Mouse (Mus musculus) forebrain, embryonic 14.5 days (tissue): ENCODE results near the gene Gm48552. TPM values are rescaled to one million over a fixed set of nuclear protein-coding genes. Genes with fewer than 3 reads are reported as not detected.

Experiments
- ATAC-seq: fragments of 200-750 bp; cut with Nextera tagmentation; 2 replicates; pipeline ENCODE4 v1.8.0; 2017; ENCODE audit warnings: mild to moderate bottlenecking, moderate library complexity
- DNase-seq: peaks from one replicate; pipeline ENCODE4 v3.0.0-alpha.2; 2015; ENCODE audit warnings: low spot score
- H3K27ac ChIP-seq: fragments of 300-500 bp; sonication (generic); 2 replicates; pipeline ENCODE4 v1.5.1; 2014; ENCODE audit warnings: low read depth, mild to moderate bottlenecking, control low read depth, low read length, moderate library complexity
- H3K27me3 ChIP-seq: fragments of 300-500 bp; sonication (generic); replicated peaks from 2 replicates; pipeline ENCODE4 v1.6.1; 2014; ENCODE audit warnings: low read length, control low read depth, mixed read lengths; ENCODE audit not compliant: control insufficient read depth, insufficient read depth
- H3K36me3 ChIP-seq: fragments of 300-500 bp; sonication (generic); 2 replicates; pipeline ENCODE4 v1.6.1; 2014; ENCODE audit warnings: low read length, control low read depth; ENCODE audit not compliant: control insufficient read depth, insufficient read depth
- H3K4me1 ChIP-seq: fragments of 300-500 bp; sonication (generic); 2 replicates; pipeline ENCODE4 v1.6.1; 2014; ENCODE audit warnings: antibody characterized with exemption, low read length, control low read depth; ENCODE audit not compliant: control insufficient read depth, insufficient read depth
- H3K4me2 ChIP-seq: fragments of 300-500 bp; sonication (generic); 2 replicates; pipeline ENCODE4 v1.6.1; 2014; ENCODE audit warnings: mild to moderate bottlenecking, control low read depth, low read length
- H3K4me3 ChIP-seq: fragments of 300-500 bp; sonication (generic); 2 replicates; pipeline ENCODE4 v1.5.1; 2014; ENCODE audit warnings: low read depth, low read length, control low read depth
- H3K9ac ChIP-seq: fragments of 300-500 bp; sonication (generic); 2 replicates; pipeline ENCODE4 v1.6.1; 2014; ENCODE audit warnings: mild to moderate bottlenecking, low read length, control low read depth, moderate library complexity
- H3K9me3 ChIP-seq: fragments of 300-500 bp; sonication (generic); replicated peaks from 2 replicates; pipeline ENCODE4 v1.6.1; 2016; ENCODE audit warnings: low read length, control low read depth, mixed read lengths; ENCODE audit not compliant: control insufficient read depth
- WGBS: fragments of 180-500 bp; shearing (Covaris S2); extraction: QIAGEN DNeasy Blood & Tissue Kit; methylation state at CpG from one replicate; pipeline ENCODE4 v1.1.7; 2014; 5-methylcytosine and 5-hydroxymethylcytosine counted together
- polyA plus RNA-seq: library from polyadenylated mRNA; unstranded; fragments of >200 nt; fragmentation: Nextera tagmentation; extraction: Ambion mirVana; gene quantifications from 2 replicates; pipeline ENCODE4 v1.2.1, GENCODE M21; 2014

Gene Gm48552
- polyA plus RNA-seq, 1 experiment from 2014 or later = 0.65 TPM

- Histone ChIP-seq H3K9ac (peak overlapping the region; percentile 90), H3K27me3 (0 out of 2 replicates have a peak, but pooled peaks cover 8% of the 10 kb centered on the region), H3K4me1 (peaks cover 29% of the 10 kb centered on the region), H3K36me3 (no peaks in the 10 kb centered on the region), H3K9me3 (no peaks in the 10 kb centered on the region), H3K27ac (peak overlapping the region; percentile 92), H3K4me2 (peak overlapping the region; percentile 88), H3K4me3 (peak overlapping the region; percentile 77)
- DNase-seq (peak; percentile 87), ATAC-seq (peak; percentile 5)
- WGBS = under 1% methylated on average over 20 of the region's 20 CpGs
Measured at GRCm38 (mm10) chr10:81429605-81430061, 40.8 kb downstream of the Gm48552 start.

DNA sequence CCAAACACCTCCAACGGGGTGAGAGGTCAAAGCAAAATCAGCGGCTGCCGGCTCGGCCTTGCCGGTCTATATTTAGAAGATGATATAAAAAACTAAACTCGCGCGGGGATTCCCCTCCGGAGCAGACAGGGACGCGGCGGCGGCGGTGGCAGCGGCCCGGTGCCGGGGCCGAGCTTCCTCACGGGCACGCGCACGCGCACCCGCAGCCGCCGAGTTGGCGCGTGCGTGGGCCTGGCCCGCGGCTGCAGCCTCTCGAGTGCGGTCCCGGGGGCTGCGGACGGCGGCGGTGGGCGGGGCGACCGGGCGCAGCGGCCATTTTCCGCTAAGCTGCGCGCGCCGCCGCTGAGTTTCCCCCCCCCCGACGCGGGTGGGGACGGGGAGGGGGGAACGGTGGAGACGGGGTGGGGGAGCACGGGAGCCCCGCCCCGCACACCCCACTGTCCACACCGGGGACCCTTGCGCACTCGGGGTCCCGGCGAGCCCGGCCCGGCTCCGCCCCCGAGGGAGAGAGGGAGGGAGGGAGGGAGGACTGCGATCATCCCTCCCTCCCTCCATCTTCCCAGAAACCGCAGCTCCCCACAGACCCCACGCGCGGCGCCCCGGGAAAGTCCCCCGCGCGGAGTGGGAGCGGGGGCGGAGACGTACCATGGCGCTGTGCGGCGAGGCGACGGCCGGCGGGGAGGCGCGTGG, 41.5 kb downstream of the Gm48552 start:
- peak; percentile 29 for ATAC-seq
- under 1% methylated on average over 45 of the region's 89 CpGs for WGBS
- H3K4me1 ChIP-seq = peaks cover 30% of the 10 kb centered on the region

DNA sequence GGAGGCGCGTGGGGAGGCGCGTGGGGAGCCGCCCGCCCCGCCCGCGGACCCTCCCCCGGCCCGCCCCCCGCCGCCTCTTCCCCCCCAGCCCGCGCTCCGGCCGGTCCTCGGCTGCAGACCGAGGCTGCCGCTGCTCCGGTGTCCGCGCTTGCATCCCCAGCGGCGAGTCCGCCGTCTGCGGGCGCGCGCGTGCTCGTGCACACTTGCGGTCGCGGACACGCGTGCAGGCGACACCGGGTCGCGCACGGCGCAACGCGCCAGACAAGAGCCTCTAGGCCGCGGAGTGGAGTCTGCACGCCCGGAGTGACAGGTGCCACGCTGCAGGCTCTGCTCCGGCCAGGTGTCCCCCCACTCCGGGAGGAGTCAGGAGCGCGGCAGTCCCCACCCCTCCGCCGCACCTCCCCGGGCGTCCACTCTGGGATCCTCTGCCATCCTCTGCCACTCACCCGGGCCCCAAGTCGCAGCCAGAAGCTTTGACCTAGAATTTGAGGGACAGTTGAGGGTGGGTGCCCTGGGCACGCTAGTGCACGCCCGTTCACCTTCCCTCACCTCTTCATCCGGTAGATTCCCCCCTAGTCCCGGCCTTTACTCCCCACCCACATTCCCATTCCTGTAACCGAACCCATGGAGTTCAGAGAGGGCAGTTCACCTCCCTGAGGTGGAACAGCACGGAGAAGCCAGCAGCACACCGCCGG, 42.2 kb downstream of the Gm48552 start:
- Histone ChIP-seq H3K36me3 (no peaks in the 10 kb centered on the region), H3K4me3 (peak overlapping the region; percentile 77), H3K27me3 (0 out of 2 replicates have a peak, but pooled peaks cover 8% of the 10 kb centered on the region), H3K9ac (peak overlapping the region; percentile 90), H3K27ac (peak overlapping the region; percentile 92), H3K4me2 (peak overlapping the region; percentile 88), H3K9me3 (no peaks in the 10 kb centered on the region), H3K4me1 (peaks cover 28% of the 10 kb centered on the region)
- WGBS = under 1% methylated on average over 41 of the region's 70 CpGs
- ATAC-seq (peak; percentile 13), DNase-seq (peak; percentile 63)

More for the DNA sequence above, 41.5 kb downstream of the Gm48552 start:
- Histone ChIP-seq H3K27me3 (0 out of 2 replicates have a peak, but pooled peaks cover 8% of the 10 kb centered on the region), H3K36me3 (no peaks in the 10 kb centered on the region), H3K4me2 (peak overlapping the region; percentile 88), H3K9ac (peak overlapping the region; percentile 90), H3K9me3 (no peaks in the 10 kb centered on the region), H3K4me3 (peak overlapping the region; percentile 77), H3K27ac (peak overlapping the region; percentile 92)
- peak; percentile 81 for DNase-seq

- Histone ChIP-seq H3K27ac (peak overlapping the region; percentile 92), H3K36me3 (no peaks in the 10 kb centered on the region), H3K9ac (no peak overlapping the region; the same call in 1 of the 2 replicates), H3K4me2 (peak overlapping the region; percentile 88), H3K9me3 (no peaks in the 10 kb centered on the region), H3K4me1 (peaks cover 24% of the 10 kb centered on the region), H3K4me3 (peak overlapping the region; percentile 77; the same call in 1 of the 2 replicates), H3K27me3 (0 out of 2 replicates have a peak, but pooled peaks cover 8% of the 10 kb centered on the region)
- 15% methylated on average over 15 of the region's 15 CpGs for WGBS
- peak; percentile 9 for ATAC-seq
- peak; percentile 87 for DNase-seq
Measured at GRCm38 (mm10) chr10:81431526-81432168, 42.8 kb downstream of the Gm48552 start.

- no peak overlapping the region for H3K9ac ChIP-seq
- H3K9me3 ChIP-seq = no peaks in the 10 kb centered on the region
- H3K4me3 ChIP-seq = peak overlapping the region; percentile 3; the same call in 1 of the 2 replicates
- peak overlapping the region; percentile 41 for H3K4me2 ChIP-seq
- DNase-seq = no peak
- peak overlapping the region; percentile 41; the same call in 1 of the 2 replicates for H3K27ac ChIP-seq
- H3K4me1 ChIP-seq = peaks cover 19% of the 10 kb centered on the region
- no peaks in the 10 kb centered on the region for H3K36me3 ChIP-seq
- ATAC-seq = peak; percentile 4; the same call in 1 of the 2 replicates
- H3K27me3 ChIP-seq = 0 out of 2 replicates have a peak, but pooled peaks cover 8% of the 10 kb centered on the region
- 58% methylated on average over 21 of the region's 21 CpGs for WGBS
Measured at GRCm38 (mm10) chr10:81432169-81432867, 43.5 kb downstream of the Gm48552 start.

- Histone ChIP-seq H3K9me3 (no peaks in the 10 kb centered on the region), H3K9ac (peak overlapping the region; percentile 25; the same call in 1 of the 2 replicates), H3K4me3 (peak overlapping the region; percentile 3), H3K4me2 (peak overlapping the region; percentile 41), H3K27me3 (0 out of 2 replicates have a peak, but pooled peaks cover 6% of the 10 kb centered on the region), H3K27ac (no peak overlapping the region; the same call in 1 of the 2 replicates), H3K4me1 (peaks cover 19% of the 10 kb centered on the region), H3K36me3 (no peaks in the 10 kb centered on the region)
- DNase-seq = peak; percentile 99
- ATAC-seq = peak; percentile 83
- 4% methylated on average over 17 of the region's 17 CpGs for WGBS
Measured at GRCm38 (mm10) chr10:81432868-81433262, 44.1 kb downstream of the Gm48552 start.

GRCm38 (mm10) chr10:81433541-81434289, 44.9 kb downstream of the Gm48552 start:
- 82% methylated on average over 26 of the region's 26 CpGs for WGBS
- no peak overlapping the region for H3K27ac ChIP-seq
- no peak for DNase-seq
- no peak overlapping the region; the same call in 1 of the 2 replicates for H3K4me2 ChIP-seq
- ATAC-seq = no peak
- no peaks in the 10 kb centered on the region for H3K27me3 ChIP-seq
- H3K4me3 ChIP-seq = no peak overlapping the region
- peaks cover 19% of the 10 kb centered on the region for H3K4me1 ChIP-seq
- no peak overlapping the region for H3K9ac ChIP-seq
- no peaks in the 10 kb centered on the region for H3K9me3 ChIP-seq
- no peaks in the 10 kb centered on the region for H3K36me3 ChIP-seq
